Mouse (Mus musculus) neural tube, embryonic 14.5 days (tissue): ENCODE data around the gene Ipp. TPM values are rescaled to one million over a fixed set of nuclear protein-coding genes. Genes with fewer than 3 reads are reported as not detected.

Source experiments
- ATAC-seq: fragments of 200-750 bp; cut with Nextera tagmentation; 2 replicates; pipeline ENCODE4 v1.8.0; 2017; ENCODE audit warnings: low read depth, mild to moderate bottlenecking, moderate TSS enrichment, moderate library complexity
- H3K27ac ChIP-seq: fragments of 300-500 bp; sonication (generic); 2 replicates; pipeline ENCODE4 v1.5.1; 2014; ENCODE audit warnings: low read depth, mild to moderate bottlenecking, control low read depth, low read length, moderate library complexity, mixed read lengths
- H3K27me3 ChIP-seq: fragments of 300-500 bp; sonication (generic); 2 replicates; pipeline ENCODE4 v1.6.1; 2014; ENCODE audit warnings: low read length; ENCODE audit not compliant: control insufficient read depth, insufficient read depth
- H3K36me3 ChIP-seq: fragments of 300-500 bp; sonication (generic); 2 replicates; pipeline ENCODE4 v1.6.1; 2014; ENCODE audit warnings: low read length, mixed read lengths; ENCODE audit not compliant: control insufficient read depth, insufficient read depth
- H3K4me1 ChIP-seq: fragments of 300-500 bp; sonication (generic); 2 replicates; pipeline ENCODE4 v1.6.1; 2014; ENCODE audit warnings: low read length; ENCODE audit not compliant: control insufficient read depth, insufficient read depth
- H3K4me2 ChIP-seq: fragments of 300-500 bp; sonication (generic); 2 replicates; pipeline ENCODE4 v1.6.1; 2014; ENCODE audit warnings: mild to moderate bottlenecking, low read depth, low read length, control low read depth
- H3K4me3 ChIP-seq: fragments of 300-500 bp; sonication (generic); 2 replicates; pipeline ENCODE4 v1.5.1; 2014; ENCODE audit warnings: low read depth, low read length, control low read depth, mixed read lengths
- H3K9ac ChIP-seq: fragments of 300-500 bp; sonication (generic); replicated peaks from 2 replicates; pipeline ENCODE4 v1.6.1; 2014; ENCODE audit warnings: low read depth, mild to moderate bottlenecking, control low read depth, low read length, mixed read lengths
- H3K9me3 ChIP-seq: fragments of 300-500 bp; sonication (generic); 2 replicates; pipeline ENCODE4 v1.6.1; 2016; ENCODE audit warnings: low read length; ENCODE audit not compliant: control insufficient read depth
- WGBS: fragments of 180-500 bp; shearing (Covaris S2); extraction: QIAGEN DNeasy Blood & Tissue Kit; methylation state at CpG from one replicate; pipeline ENCODE4 v1.1.7; 2014; 5-methylcytosine and 5-hydroxymethylcytosine counted together
- polyA plus RNA-seq: library from polyadenylated mRNA; unstranded; fragments of >200 nt; fragmentation: Nextera tagmentation; extraction: Ambion mirVana; gene quantifications from 2 replicates; pipeline ENCODE4 v1.2.1, GENCODE M21; 2014

The Ipp gene
- polyA plus RNA-seq, 1 experiment from 2014 or later: 5.3 TPM

DNA sequence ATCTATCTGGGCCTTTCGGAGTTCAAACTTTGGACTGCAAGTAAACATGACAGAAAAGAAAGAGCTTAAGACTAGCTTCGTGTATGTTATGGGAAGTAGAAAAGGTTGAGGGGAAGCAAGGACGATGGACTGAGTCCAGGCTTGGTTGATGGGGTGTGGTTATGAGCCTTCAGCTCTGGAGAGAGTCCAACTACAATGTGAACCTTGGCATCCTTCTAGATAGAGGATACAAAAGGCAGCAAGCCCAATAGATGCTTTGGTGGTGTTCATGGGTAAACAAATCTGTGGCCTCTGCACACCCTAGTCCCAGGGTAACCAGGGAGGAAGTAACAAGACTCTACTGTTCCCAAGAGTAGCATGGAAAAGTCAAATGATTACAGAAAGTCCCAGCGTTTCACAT is 14.9 kb upstream of the Ipp start:
- H3K4me1 ChIP-seq: no peaks in the 10 kb centered on the region; the same call in 1 of the 2 replicates
- H3K27me3 ChIP-seq: no peaks in the 10 kb centered on the region
- 69% methylated on average over 4 of the region's 4 CpGs for WGBS
- no peak overlapping the region for H3K4me2 ChIP-seq
- H3K4me3 ChIP-seq: no peak overlapping the region
- no peak overlapping the region for H3K9ac ChIP-seq
- no peaks in the 10 kb centered on the region for H3K9me3 ChIP-seq
- no peak for ATAC-seq
- H3K36me3 ChIP-seq: no peaks in the 10 kb centered on the region
- H3K27ac ChIP-seq: no peak overlapping the region

DNA sequence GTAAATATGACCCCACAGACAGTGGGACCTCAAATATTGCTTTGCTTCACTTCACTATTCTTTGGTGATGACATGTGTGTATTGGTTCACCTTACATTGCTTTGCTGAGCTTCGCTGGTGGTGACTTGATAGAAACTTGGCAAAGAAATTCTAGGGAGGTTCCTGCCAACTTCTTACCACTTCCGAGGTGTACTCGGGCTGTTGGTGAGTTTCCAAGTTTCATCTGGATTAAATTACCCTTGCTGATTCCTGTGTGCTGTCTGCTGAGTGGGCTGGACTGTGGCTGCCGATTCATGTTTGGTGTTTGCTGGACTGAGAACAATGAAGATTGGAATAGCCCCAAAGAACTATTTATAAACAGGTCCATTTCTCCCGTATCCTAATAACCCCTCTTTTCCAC is 13.7 kb upstream of the Ipp start:
- Histone ChIP-seq H3K36me3 (no peaks in the 10 kb centered on the region), H3K27me3 (no peaks in the 10 kb centered on the region), H3K4me3 (no peak overlapping the region), H3K27ac (no peak overlapping the region), H3K9me3 (no peaks in the 10 kb centered on the region), H3K4me1 (no peaks in the 10 kb centered on the region; the same call in 1 of the 2 replicates), H3K9ac (no peak overlapping the region), H3K4me2 (no peak overlapping the region)
- ATAC-seq: no peak
- 83% methylated on average over 5 of the region's 5 CpGs for WGBS

DNA sequence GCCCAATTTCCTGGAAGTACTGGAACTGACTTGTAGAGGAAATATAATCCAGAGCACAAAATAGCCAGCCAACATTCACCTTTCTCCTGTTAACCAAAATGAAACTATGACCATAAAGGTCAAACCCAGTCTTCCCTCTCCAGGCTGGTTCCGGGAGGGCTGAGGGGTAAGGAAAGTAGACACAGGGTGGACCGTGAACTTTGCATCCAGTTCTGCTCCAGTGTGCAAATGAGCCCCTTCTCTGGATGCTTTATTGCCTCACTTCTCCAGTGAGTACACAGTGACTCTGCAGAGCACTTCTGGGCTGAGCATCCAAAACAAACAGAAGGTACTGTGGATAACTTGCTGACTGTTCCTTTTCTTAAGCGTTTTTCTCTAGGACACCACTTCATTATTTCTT is 7.4 kb upstream of the Ipp start:
- no peaks in the 10 kb centered on the region for H3K9me3 ChIP-seq
- no peaks in the 10 kb centered on the region for H3K27me3 ChIP-seq
- no peak overlapping the region for H3K9ac ChIP-seq
- H3K36me3 ChIP-seq: no peaks in the 10 kb centered on the region
- 75% methylated on average over 3 of the region's 3 CpGs for whole genome bisulfite sequencing
- no peak for ATAC-seq
- no peak overlapping the region for H3K27ac ChIP-seq
- H3K4me1 ChIP-seq: no peaks in the 10 kb centered on the region
- no peak overlapping the region for H3K4me3 ChIP-seq
- no peak overlapping the region for H3K4me2 ChIP-seq

DNA sequence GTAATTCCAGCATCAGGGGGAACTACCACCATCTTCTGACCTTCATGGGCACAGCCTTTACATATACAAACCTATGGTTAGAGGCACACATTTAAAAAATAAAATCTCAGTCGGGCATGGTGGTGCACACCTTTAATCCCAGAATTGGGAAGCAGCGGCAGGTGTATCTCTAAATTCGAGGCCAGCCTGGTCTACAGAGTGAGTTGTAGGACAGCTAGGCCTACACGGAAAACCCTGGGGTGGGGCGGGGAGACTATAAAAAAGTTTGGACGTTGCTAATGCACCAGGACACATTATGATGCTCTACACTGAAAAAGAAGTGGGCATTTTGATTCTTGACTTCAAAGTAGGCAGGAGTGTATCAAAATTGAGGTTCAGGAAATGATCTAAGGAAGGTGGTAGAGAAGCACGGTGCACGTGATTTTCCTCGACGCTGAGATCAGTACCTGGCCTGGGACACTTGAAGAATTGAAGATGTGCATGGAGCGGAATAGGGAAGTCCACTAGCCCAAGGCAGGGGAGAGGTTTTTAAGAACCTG is 394 bp upstream of the Ipp start:
- Histone ChIP-seq H3K27ac (peak overlapping the region; percentile 85; the same call in 1 of the 2 replicates), H3K4me2 (peak overlapping the region; percentile 62), H3K9ac (peak overlapping the region; percentile 58; the same call in 1 of the 2 replicates), H3K4me3 (peak overlapping the region; percentile 58), H3K4me1 (peaks cover 8% of the 10 kb centered on the region; the same call in 1 of the 2 replicates), H3K27me3 (no peaks in the 10 kb centered on the region), H3K36me3 (no peaks in the 10 kb centered on the region), H3K9me3 (no peaks in the 10 kb centered on the region)
- WGBS: 24% methylated on average over 11 of the region's 11 CpGs
- ATAC-seq: peak; percentile 59; the same call in 1 of the 2 replicates

DNA sequence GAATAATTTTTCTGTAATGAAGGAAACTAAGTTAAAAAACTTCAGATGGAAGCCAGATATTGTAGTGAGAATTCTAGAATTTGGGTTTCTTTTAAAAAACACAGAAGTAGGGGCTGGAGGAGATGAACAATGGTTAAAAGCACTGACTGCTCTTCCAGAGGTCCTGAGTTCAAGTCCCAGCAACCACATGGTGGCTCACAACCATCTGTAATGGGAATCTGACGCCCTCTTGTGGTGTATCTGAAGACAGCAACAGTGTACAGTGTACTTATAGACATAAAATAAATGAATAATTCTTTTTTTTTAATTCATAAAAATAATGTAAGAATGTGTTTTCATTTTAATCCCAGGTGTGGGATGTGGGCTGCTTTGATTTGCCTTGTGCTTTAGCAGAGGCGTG is 23.8 kb downstream of the Ipp start:
- H3K36me3 ChIP-seq: no peaks in the 10 kb centered on the region; the same call in 1 of the 2 replicates
- H3K4me3 ChIP-seq: no peak overlapping the region
- H3K4me2 ChIP-seq: no peak overlapping the region
- H3K4me1 ChIP-seq: no peaks in the 10 kb centered on the region
- no peak for ATAC-seq
- 68% methylated on average over 2 of the region's 2 CpGs for WGBS
- no peaks in the 10 kb centered on the region for H3K9me3 ChIP-seq
- H3K27me3 ChIP-seq: no peaks in the 10 kb centered on the region
- H3K9ac ChIP-seq: no peak overlapping the region
- H3K27ac ChIP-seq: no peak overlapping the region

DNA sequence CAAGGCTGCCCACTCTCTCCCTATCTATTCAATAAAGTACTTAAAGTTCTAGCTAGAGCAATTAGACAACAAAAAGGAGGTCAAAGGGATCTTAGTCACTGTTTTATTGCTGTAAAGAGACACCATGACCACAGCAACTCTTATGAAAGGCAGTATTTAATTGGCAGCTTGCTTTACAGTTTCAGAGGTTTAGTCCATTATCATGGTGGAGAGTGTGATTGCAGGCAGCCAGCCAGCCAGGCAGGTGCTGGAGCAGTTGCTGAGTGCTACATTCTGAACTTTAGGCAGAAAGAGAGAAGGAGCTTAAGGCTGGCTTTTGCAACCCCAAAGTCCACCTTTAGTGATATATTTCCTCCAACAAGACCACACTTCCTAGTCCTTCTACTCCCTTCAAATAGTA is 29.0 kb downstream of the Ipp start:
- no peak for ATAC-seq
- H3K27me3 ChIP-seq: no peaks in the 10 kb centered on the region
- H3K4me1 ChIP-seq: no peaks in the 10 kb centered on the region
- no peak overlapping the region for H3K4me3 ChIP-seq
- H3K36me3 ChIP-seq: no peaks in the 10 kb centered on the region; the same call in 1 of the 2 replicates
- no peaks in the 10 kb centered on the region for H3K9me3 ChIP-seq
- H3K9ac ChIP-seq: no peak overlapping the region
- no peak overlapping the region for H3K27ac ChIP-seq
- no peak overlapping the region for H3K4me2 ChIP-seq

DNA sequence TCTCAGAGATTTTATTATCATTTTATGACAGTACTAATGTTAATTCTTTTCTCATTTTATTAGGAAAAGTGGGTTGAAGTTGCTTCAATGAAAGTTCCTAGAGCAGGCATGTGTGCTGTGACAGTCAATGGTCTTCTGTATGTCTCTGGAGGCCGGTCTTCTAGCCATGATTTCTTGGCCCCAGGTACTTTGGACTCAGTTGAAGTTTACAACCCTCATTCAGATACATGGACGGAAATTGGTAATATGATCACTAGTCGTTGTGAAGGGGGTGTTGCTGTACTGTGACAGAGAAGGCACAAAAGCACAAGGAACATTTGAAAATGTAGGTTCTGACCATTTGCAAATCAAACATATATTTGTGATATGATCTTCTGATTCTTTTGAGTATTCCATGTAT is 30.4 kb downstream of the Ipp start:
- Histone ChIP-seq H3K4me1 (no peaks in the 10 kb centered on the region), H3K4me2 (no peak overlapping the region), H3K9me3 (no peaks in the 10 kb centered on the region), H3K9ac (no peak overlapping the region), H3K4me3 (no peak overlapping the region), H3K36me3 (no peaks in the 10 kb centered on the region; the same call in 1 of the 2 replicates), H3K27ac (no peak overlapping the region), H3K27me3 (no peaks in the 10 kb centered on the region)
- no peak for ATAC-seq
- 89% methylated on average over 3 of the region's 3 CpGs for WGBS

DNA sequence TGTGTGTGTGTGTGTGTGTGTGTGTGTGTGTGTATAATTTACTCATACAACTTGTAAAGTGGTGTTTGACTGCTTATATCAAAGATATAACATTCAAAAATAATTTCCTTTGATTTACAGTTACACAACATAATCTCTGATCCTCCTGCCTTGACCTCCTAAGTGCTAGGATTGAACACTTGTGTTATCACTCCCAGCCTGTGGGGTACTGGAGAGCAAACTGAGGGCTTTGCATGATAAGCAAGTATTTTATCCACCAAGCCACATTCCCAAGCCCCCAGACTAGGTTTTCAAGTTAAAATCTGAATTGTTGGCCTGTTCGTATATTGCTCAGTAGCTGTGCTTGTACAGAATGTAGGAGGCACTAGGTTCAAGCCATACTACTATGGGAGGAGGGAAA is 43.1 kb downstream of the Ipp start:
- Histone ChIP-seq H3K4me2 (no peak overlapping the region), H3K9ac (no peak overlapping the region), H3K27me3 (no peaks in the 10 kb centered on the region), H3K36me3 (no peaks in the 10 kb centered on the region), H3K4me3 (no peak overlapping the region), H3K9me3 (no peaks in the 10 kb centered on the region), H3K4me1 (no peaks in the 10 kb centered on the region), H3K27ac (no peak overlapping the region)
- 92% methylated on average over 1 of the region's 1 CpGs for WGBS
- no peak for ATAC-seq

DNA sequence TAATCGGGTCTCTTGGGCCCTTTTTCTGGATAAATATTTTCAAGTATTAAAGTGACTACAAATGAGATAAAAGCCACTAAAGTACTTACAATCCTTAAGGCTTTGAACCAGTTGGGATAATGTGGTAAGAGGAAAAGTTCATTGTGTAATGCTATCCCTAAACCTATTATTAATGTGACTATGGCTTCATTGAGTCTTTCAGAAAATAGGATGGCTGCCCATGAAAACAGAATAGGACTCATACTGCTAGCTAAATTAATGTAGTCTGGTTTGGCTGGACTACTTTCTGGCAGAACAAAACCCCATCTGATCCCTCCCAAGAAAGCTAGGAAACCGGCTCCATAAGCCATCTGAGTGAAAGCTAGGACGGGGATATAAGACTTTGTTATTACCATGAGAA is 45.7 kb downstream of the Ipp start:
- Histone ChIP-seq H3K4me3 (no peak overlapping the region), H3K9me3 (no peaks in the 10 kb centered on the region), H3K4me1 (0 out of 2 replicates have a peak, but pooled peaks cover 5% of the 10 kb centered on the region), H3K27me3 (no peaks in the 10 kb centered on the region), H3K9ac (no peak overlapping the region), H3K27ac (no peak overlapping the region), H3K4me2 (no peak overlapping the region), H3K36me3 (no peaks in the 10 kb centered on the region)
- ATAC-seq: no peak
- 92% methylated on average over 3 of the region's 3 CpGs for WGBS
